Mouse (Mus musculus): Measurements from ENCODE around the gene Dnah2.
"Not testable (repeated sequence)": the region's sequence is repeated elsewhere in the genome, so short reads cannot be mapped to it uniquely, and the experiment has no call there.

Dnah2 gene

GRCm38 (mm10) chr11:69406867-69407723 is 141.8 kb downstream of the Dnah2 start:
- no peak for DNase-seq (ENCODE audit: low spot score)

GRCm38 (mm10) chr11:69406282-69406681 is 142.6 kb downstream of the Dnah2 start:
- no peak for DNase-seq (ENCODE audit: low spot score)

- no peak for DNase-seq (ENCODE audit: low spot score)
Observed at GRCm38 (mm10) chr11:69405397-69406200, 143.3 kb downstream of the Dnah2 start.

DNA sequence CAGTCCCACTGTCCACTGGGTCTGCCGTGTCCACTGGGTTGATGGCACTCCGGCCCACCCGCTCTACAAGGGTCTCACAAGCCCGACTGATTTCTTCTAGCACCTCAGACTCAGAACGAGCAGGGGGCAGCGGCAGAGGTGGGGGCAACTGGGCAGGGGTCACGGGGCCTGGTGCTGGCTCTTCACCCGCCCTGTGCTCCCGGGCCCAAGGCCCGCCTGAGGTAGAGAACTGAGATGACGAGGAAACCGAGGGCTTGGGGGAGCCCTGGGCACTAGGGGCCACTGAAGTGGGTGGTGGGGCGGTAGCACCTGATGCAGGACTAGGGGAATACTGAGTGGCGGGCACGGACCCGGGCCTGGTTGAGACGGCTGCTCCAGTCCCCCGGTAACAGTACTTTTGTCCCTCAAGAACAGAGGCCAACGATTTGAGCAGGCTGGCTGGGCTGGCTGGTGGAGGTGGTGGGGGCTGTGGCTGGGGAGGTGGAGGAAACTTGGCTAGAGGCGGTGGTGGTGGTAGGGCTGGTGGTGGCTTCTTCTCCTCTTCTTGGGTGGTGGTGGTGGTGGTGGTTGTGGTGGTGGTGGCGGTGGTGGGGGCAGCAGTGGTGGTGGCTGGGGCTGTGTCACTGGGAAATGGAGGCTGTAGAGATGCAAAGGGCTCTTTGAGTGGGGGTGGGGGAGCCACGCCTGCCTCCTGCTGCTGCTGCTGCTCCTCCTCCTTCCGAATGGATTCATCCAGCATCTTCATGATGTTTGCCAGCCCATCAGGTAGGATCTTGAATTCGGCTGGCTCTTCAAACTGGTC is 144.1 kb downstream of the Dnah2 start:
- DNase-seq (ENCODE audit: low spot score): no peak

DNA sequence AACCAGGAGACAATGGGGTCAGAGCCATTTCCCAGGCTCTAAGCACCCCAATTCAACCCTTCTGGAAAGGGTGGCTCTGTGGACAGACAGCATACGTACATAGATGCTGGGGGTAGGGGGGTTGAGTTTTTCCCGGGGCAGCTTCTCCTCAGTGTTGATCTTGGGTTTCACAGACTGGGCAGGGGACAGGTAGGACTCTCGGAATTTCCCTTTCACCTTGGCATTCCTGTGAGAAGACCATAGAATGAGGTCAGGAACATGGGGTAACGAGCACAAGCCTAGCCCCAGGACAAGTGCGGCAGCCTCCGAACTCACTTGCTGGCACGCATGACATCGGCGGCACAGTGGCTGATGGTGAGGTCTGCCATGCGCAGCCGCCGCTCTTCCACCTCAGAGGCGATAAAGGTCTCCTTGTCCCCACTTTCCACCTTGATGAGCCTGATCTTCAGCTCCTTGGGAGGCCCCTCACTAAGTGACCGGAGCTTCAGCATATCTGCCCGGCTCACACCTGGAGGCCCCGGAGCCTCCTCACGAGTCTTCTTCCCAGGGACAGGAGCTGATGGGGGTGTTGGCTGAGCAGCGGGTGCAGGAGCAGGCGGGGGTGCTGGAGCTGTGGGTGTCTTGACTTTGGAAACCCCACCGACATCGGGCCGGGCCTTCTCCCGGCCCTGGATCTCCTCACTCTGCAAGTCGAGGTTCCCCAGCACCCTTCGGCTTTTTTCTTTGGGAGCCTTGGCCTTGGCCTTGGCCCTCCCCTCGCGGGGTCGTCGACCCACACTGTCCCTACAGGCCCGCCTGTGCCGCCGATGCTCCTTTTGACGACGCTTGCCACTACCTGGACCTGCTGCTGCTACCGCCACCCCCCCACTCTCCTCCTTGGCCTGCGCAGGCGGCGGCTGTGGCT is 145.0 kb downstream of the Dnah2 start:
- peak; percentile 52 for DNase-seq (ENCODE audit: low spot score)

GRCm38 (mm10) chr11:69401987-69402386 is 146.9 kb downstream of the Dnah2 start:
- DNase-seq (ENCODE audit: low spot score): no peak

DNA sequence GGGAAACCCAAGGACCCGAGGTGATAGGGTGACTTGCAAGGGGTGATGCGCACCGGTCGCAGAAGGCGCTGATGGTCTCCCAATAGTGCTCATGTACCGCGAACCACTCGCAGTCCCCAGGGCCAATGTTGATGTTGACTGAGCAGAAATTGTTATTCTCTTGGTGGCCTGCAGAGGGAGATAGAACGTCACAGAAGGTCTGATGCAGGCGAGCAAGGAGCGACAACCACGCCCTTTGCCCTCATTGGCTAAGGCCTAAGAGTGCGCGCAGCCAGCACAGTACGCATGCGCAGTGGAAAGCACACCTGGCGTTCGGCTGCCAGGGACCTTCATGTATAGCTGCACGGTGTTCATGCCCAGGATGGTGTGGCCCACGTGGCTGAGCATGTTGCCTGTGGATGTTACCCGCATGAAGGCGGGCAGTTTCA is 147.7 kb downstream of the Dnah2 start:
- DNase-seq (ENCODE audit: low spot score): peak; percentile 87

GRCm38 (mm10) chr11:69400083-69400850 is 148.6 kb downstream of the Dnah2 start:
- no peak for DNase-seq (ENCODE audit: low spot score)

GRCm38 (mm10) chr11:69399201-69400082 is 149.5 kb downstream of the Dnah2 start:
- peak; percentile 59 for DNase-seq (ENCODE audit: low spot score)

GRCm38 (mm10) chr11:69398486-69399200 is 150.3 kb downstream of the Dnah2 start:
- no peak for DNase-seq (ENCODE audit: low spot score)

GRCm38 (mm10) chr11:69398059-69398458 is 150.9 kb downstream of the Dnah2 start, which contains the start of gene Tmem88:
Tmem88 (minus strand) TSS chr11:69398234.
- peak; percentile 63 for DNase-seq (ENCODE audit: low spot score)

DNA sequence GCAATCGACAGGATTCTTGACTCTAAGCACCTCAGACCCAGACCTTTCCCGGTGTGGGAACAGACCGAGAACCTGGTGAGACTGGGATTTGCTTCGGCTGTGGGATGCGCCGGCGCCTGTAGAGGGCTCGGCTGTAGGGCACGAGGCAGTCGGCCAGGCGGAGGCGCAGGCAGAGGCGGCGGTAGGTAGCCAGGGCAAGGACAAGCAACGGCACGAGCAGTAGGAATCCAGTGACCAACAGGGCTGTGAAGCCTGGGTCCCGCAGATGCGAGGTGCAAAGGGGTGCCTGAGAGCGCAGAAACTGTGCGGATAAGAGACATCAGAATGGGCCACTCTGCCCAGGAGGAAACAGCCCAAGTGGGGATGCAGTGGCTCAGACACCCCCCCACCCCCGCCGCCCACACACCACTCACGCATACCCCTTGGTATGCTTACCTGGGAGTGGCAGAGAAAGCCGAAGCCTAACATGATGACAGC is 151.3 kb downstream of the Dnah2 start:
- DNase-seq (ENCODE audit: low spot score): peak; percentile 66

DNA sequence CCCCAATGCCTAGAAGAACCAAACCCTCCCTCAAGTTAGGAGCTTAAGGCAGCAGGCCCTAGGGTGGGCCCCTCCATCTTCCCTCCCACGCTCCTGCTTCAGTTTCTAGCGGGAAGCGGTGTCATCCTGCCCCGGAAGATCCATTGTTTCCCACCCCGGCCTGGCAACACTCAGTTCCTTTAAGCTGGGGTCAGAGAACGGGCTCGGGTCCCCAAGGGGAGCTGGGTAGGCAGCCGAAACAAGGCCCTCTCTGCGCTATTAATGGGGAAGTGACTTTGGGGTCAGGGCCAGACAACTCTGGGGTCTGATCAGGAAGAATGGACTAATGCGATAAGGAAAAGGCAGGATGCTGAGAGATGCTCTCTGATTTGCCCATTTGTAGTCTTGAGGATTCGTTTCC is 152.1 kb downstream of the Dnah2 start:
- DNase-seq (ENCODE audit: low spot score): peak; percentile 57

DNA sequence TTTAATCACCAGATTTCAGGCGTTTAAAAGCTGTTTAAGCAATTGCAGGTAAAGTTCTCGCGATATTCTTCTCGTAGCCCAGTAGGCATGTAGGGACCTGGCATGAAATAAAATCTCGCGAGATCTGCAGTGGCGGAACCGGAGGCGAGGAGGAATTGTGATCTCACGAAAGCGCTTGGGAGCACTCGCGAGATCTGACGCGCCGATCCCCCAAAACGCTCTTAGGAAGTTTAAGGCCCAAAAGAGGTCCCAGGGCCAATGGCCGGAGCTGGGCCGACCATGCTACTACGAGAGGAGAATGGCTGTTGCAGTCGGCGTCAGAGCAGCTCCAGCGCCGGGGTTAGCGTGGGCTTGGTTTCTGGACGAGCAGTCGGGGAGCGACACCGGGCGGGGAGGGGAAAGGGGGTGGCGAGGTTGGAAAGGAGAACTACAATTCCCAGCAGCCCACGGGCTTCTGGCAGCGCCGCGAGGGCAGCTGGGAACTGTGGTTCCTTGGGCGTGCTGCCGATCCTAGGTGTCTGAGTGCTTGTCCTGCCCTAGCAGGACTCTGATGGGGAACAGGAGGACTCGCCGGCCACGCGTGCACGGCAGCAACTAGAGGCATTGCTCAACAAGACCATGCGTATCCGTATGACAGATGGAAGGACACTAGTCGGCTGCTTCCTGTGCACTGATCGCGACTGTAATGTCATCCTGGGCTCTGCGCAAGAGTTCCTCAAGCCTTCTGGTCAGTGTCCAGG is 153.1 kb downstream of the Dnah2 start:
- peak; percentile 91 for DNase-seq (ENCODE audit: low spot score)

DNA sequence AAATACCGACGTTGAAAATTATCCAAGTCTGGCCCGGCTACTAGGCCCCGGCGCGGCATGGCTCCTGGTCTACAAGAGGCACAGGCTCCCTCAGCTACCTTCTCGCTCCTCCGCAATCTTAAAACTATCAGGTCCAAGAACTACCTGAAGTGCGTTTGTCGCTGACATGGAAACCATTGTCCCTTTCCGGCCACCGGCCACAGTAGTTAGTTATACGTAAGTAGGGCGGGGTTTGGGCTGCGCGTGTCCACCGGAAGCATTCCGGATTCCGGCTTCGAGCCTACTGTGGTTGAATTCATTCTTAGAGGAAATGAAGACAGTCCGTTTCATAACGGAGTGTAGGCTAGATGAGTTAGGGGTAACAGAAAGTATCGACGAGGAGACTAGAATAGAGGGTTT is 153.7 kb downstream of the Dnah2 start, which contains the start of the genes Naa38 and Cyb5d1:
TSS of gene Naa38 (plus strand) at position 253 of the 399 bp plus-strand sequence.
TSS of gene Cyb5d1 (minus strand) at position 397 of the 399 bp plus-strand sequence.
- peak; percentile 86 for DNase-seq (ENCODE audit: low spot score)

- not testable (repeated sequence) for DNase-seq (ENCODE audit: low spot score)
Observed at GRCm38 (mm10) chr11:69394591-69395167, 154.2 kb downstream of the Dnah2 start.

DNA sequence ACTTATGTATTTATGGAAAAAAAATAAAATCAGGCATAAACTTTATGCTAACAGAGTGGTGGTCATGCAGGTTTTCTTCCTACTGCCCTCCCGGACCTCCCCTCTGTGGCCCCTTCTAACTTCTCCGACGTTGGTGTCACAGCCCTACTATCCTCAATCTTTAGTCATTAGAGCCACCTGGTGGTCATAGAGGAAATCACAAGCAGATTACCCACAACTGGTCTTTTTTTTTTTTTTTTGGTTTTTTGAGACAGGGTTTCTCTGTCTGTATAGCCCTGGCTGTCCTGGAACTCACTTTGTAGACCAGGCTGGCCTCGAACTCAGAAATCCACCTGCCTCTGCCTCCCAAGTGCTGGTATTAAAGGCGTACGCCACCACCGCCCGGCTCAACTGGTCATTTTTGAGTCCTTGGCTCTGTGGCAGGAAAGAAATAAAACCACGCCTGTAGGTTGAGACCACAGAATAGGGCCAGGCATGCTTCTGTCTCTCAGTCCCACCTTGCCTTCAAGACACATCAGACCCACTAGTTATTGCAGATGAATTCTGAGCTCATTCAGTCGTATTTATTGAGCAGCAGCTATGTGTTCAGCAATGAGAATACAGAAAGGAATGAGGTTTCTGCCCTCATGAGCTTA is 158.4 kb downstream of the Dnah2 start:
- peak; percentile 75 for DNase-seq (ENCODE audit: low spot score)

Measured in testis, postnatal 10 days (tissue).